Mouse (Mus musculus): Measurements from ENCODE around the gene Cebpe.

The Cebpe gene

DNA sequence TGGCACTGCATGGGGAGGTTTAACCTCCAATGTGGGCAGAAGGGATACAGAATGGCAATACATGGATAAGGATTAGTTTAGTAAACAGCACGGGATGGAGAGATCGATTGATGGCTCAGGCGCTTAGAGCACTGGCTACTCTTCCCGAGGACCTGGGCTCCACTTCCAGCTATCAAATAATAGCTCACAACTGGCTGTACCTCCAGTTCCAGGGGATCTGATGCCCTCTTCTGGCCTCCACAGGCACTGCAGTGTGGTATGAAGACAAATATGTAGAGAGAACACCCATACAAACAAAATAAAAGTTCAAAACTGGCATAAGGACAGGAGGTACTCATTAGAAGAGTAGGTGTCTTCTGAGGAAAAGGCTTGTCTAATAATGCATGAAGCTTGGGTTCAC is 42.6 kb downstream of the Cebpe start:
- DNase-seq: peak; percentile 62 to 65

DNA sequence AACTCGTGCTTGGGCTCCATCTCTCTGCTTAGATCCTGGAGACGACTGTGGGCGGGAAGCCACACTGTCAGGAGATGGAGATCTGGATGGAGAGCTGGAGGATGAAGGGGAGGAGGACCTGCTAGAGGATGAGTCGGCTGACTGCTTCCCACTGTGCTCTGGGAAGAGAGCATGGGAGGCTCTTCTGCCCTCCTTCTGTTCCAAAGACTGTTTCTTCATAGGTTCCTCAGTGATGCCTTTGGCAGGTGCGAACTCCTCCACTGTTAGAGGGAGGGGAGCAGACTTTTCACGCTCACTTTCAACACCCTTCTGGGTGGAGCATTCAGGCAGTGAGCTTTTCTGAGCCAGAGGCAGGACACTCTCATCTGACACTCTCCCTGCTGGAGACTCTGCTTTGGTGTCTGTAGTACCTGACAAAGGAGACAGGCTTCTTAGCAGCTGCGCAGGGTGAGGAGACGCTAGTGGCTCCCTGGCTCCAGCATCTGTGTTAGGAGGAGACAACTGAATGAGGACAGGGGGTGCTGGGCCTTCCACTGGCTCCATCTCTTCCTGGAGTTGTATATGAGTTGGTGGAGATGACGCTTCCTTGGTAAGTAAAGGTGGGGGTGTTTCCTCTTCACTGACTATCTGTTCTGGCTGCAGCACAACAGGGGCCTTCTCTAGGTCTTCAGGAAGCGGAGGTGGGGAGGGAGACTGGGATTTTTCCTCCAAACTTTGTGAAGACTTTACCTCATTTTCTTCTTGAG is 47.3 kb downstream of the Cebpe start:
- DNase-seq: no peak

Data from thymus, postnatal 36 days (tissue).